Mouse (Mus musculus) heart, postnatal 14 days (tissue): ENCODE measurements around the gene Speer2. TPM values are rescaled to one million over a fixed set of nuclear protein-coding genes. Genes with fewer than 3 reads are reported as not detected.

ENCODE experiments used
- DNase-seq, 2 experiments: peaks; one replicate each; pipeline ENCODE4 v3.0.0; 2021 to 2022
- intact Hi-C: fragments of 180-260 bp; cut with DNase I; formaldehyde crosslinking; loops from one replicate; pipeline ENCODE4 v1.15.1; 2025
- long read RNA-seq, 2 experiments: library from polyadenylated mRNA; stranded (forward); transcript quantifications; one replicate each; pipeline ENCODE4 v2.0.0; 2021
- total RNA-seq, 2 experiments: library from RNA; stranded (reverse); gene quantifications; 2 replicates each; pipeline ENCODE4 v1.2.3; 2021

The Speer2 gene
- total RNA-seq, result not detected
- long read RNA-seq, experiment 1, result 0 reads
- long read RNA-seq, experiment 2, result 0 reads

DNA sequence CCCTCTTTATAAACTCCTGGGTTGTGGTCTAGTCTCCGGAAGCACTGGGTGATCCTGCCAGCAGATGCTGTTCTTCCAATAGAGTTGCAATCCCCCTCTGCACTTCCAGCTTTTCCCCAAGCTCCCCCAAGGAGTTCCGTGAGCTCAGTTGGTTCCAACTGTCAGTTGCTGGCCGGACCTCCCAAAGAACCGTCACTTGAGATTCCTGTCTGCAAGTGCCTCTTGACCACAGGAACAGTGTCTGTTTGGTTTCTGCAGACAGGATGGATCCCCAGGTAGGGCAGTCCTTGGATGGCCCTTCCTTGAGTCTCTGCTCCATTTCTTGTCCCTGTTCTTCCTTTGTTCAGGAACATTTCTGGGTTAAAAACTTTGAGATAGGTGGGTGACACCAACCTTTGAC, at the start of gene Speer2:
Gene Speer2 (minus strand): TSS at position 101 of the 400 bp plus-strand sequence.
- intact Hi-C loops, result no loop called here
- no peak for DNase-seq

DNA sequence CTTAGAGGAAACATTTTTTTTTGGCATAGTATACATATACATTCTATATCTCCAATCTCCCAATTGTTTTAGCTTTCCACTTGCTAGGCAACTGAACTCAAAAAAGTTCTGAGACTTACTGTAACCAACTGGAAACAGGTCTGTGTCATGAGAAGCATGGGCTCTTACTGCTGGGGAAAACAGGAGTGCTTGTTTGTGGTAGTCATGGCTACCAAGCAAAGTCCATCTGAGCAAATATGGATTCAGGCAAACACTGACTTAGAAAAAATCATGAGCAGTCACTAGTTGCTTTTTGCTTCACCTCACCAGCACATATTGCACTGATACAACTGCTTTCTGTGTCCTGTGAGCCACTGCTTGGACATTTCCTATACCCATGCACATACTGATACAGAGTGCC, 40.8 kb upstream of the Speer2 start:
- intact Hi-C loops, result no loop called here
- no peak for DNase-seq

DNA sequence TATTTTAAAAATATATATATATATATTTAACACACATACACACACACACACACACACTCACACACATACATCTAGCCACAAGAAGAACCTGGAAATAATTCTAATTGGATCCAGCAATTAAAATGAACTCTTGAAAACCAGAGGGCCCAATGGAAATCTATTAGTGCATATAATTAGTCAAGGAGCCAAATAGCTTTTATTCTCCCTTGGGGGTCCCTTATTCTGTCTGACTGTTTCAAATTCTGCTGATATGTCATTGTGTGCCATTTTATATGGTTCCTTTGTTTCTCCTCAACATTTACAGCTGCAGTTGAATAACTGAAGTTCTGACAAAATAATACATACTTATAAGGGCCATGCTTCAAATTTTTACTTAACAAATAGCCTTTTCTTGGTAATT, 17.2 kb upstream of the Speer2 start:
- DNase-seq, result no peak
- intact Hi-C loops, result no loop called here

DNA sequence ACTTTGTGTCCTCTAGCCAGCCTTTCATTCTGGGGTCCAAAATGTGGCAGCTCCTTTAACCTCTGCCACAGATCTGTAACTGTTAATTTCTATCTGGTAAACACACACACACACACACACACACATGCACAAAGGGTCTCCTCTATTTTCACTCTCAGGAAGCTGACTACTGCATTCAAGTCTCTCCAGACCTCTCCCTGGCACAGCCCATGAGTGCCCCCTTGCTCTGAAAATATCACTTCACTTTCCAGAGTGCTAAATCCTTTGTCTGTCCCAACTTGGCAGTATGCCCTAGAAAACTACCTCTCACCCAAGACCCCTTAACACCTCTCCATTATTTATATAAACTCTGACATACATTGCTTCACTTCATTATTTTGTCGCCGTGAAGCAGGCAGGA, 26.9 kb downstream of the Speer2 start:
- intact Hi-C loops, result no loop called here
- no peak for DNase-seq

DNA sequence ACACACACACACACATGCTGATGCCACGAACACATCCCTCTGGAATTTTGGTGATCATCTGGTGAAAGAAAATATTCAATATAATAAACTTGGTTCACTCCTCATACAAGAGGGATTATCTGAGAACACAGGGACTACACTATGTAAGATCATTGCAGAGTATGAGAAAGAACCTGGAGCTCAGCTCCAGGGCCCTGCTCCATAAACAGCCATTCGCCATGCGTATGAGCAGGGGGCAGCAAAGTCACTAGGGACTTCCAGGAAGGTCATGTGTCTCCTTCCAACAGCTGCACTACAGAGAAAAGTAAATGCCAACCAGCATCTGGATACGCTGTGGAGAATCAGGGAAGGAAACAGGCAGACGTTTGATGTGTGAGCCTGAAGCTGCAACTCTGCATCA, 49.9 kb downstream of the Speer2 start:
- DNase-seq, result no peak
- intact Hi-C loops, result no loop called here
